Mouse (Mus musculus) effector memory CD4-positive, alpha-beta T cell, adult 7 months (primary cell): ENCODE data around the gene Sec14l1. TPM values are rescaled to one million over a fixed set of nuclear protein-coding genes. Genes with fewer than 3 reads are reported as not detected.

Experiments
- polyA plus RNA-seq: library from polyadenylated mRNA; unstranded; fragments of 100-300 nt; shearing (Covaris generic); gene quantifications from one replicate; pipeline ENCODE4 v1.2.1, GENCODE M21; 2017

Sec14l1 gene
- 34.0 TPM for polyA plus RNA-seq

DNA sequence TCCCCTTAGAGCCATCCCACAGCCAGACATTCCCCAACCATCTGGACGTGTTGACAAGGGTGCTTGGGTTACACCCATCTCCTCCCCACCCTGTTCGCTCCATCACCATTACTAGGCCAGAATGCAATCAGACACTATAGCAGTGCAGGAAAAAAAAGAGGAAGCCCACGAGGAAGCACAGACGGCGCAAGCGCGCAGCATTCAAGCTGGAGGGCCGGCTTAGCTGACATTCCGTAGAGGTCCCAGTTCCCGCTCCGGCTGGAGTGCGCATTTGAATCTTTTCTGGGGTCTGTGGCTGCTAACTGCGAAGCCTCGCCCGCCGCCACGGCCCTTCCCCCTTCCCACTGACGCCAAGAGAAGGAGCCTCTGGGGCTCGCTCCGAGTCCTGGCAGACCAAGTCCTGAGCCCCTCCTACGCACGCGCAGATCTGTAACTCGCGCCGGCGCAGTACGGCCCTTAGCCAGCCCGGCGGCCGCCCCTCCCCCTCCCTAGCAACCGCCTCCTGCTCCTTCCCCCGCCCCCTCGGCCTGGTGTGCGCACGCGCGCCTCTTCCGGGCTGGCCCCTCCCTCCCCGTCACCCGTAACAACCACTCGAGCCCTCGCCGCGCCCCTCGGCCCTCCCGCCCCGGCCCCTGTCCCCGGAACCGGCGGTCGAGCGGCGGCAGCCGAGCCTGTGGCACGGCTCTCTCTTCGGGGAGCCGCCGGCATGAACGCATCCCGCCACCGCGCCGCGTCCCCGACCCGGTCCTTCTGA, at the start of gene Sec14l1:
Sec14l1 (plus strand) TSS at position 577 of the 754 bp plus-strand sequence.

DNA sequence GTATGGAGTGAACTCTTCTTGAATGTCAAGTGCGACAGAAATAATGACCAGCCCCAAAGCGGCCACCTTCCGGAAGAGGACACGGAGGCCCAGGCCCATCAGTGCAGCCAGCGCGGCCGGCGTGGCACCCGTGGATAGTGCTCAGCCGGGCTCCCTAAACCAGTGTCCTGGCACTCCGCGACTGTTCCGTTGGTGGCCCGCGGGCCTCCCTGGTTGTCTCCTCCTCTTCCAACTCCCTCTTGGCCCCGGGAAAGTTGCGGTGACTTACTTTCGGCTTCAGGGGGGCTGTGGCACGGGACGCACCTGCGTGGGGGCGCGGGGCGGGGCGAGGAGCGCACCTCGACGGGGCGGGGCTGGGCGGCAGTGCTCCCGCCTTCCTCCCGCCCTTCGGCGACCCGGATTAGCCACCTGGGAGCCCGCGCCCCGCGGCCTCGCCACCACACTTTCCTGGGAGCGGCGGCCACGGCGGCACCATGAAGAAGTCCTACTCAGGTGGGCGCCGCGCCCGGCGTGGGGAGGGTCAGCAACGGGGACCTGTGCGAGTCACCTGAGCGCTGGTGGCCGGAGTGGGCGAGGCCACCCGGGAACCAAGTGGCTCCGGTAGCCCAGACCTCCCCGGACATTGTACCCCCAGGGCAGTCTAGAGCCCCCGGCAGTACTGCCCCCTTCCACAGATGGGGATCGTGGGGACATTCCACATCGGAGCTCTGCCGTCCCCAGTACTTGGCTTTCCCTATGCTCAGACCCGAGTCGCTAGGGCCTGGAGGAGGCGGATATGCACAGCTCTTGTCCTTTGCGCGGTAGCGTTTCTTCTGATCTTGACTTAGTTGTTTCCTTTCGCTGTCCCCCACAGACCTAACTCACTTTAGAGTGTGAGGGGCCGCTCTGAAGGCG, 84.6 kb downstream of the Sec14l1 start, which contains the start of gene Sept9:
Sept9 (plus strand) TSS at position 380 of the 894 bp plus-strand sequence.

Other genes with a start within 250 kb of the Sec14l1 start
- not detected for gene Mgat5b, start 196.3 kb upstream of the Sec14l1 start, polyA plus RNA-seq
- gene Sept9, start 84.5 kb downstream of the Sec14l1 start, polyA plus RNA-seq = 160 TPM